Mouse (Mus musculus) MEL (cell line): ENCODE results near the gene Nol7. TPM values are rescaled to one million over a fixed set of nuclear protein-coding genes. Genes with fewer than 3 reads are reported as not detected.

ENCODE experiments used
- DNase-seq: peaks from one replicate; pipeline ENCODE4 v3.0.0; 2011; ENCODE audit warnings: low read depth, low spot score
- H3K27ac ChIP-seq: 2 replicates; pipeline ENCODE4 v1.5.1; 2012; ENCODE audit warnings: low read depth, mild to moderate bottlenecking, control low read depth, low read length, moderate library complexity; ENCODE audit not compliant: control insufficient read depth
- H3K27me3 ChIP-seq, 2 experiments: fragments of 150-350 bp in 1 of 2; sonication (generic) in 1 of 2; 2 replicates each; pipeline ENCODE4 v1.6.1; 2012; ENCODE audit warnings: low read length in 2 of 2, mild to moderate bottlenecking in 2 of 2, improper control_type of control experiment in 1 of 2, moderate library complexity in 1 of 2; ENCODE audit not compliant: insufficient read depth in 2 of 2, control insufficient read depth in 1 of 2
- H3K36me3 ChIP-seq, 2 experiments: 2 replicates each; pipeline ENCODE4 v1.6.1; 2012 to 2014; ENCODE audit warnings: low read length in 2 of 2, improper control_type of control experiment in 1 of 2, inconsistent platforms in 1 of 2, mild to moderate bottlenecking in 1 of 2; ENCODE audit not compliant: insufficient read depth in 2 of 2, control insufficient read depth in 1 of 2
- H3K4me1 ChIP-seq, 2 experiments: fragments of 150-350 bp in 1 of 2; sonication (generic) in 1 of 2; 2 replicates each; pipeline ENCODE4 v1.6.1; 2012; ENCODE audit warnings: low read length in 2 of 2, improper control_type of control experiment in 1 of 2, mild to moderate bottlenecking in 1 of 2; ENCODE audit not compliant: insufficient read depth in 2 of 2, control insufficient read depth in 1 of 2
- H3K4me3 ChIP-seq, 2 experiments: fragments of 150-350 bp in 1 of 2; sonication (generic) in 1 of 2; 2 replicates each; pipeline ENCODE4 v1.5.1; 2012; ENCODE audit warnings: low read depth in 2 of 2, low read length in 2 of 2, mild to moderate bottlenecking in 2 of 2, moderate library complexity in 2 of 2, control low read depth in 1 of 2, improper control_type of control experiment in 1 of 2; ENCODE audit not compliant: control insufficient read depth in 1 of 2, insufficient read depth in 1 of 2
- H3K79me2 ChIP-seq: 2 replicates; pipeline ENCODE4 v1.6.1; 2012; ENCODE audit warnings: mild to moderate bottlenecking, low read length, moderate library complexity; ENCODE audit not compliant: control insufficient read depth, poor library complexity, insufficient read depth
- H3K9ac ChIP-seq: 2 replicates; pipeline ENCODE4 v1.6.1; 2012; ENCODE audit warnings: low read depth, mild to moderate bottlenecking, control low read depth, low read length, moderate library complexity; ENCODE audit not compliant: control insufficient read depth, poor library complexity, severe bottlenecking
- H3K9me3 ChIP-seq: fragments of 150-350 bp; sonication (generic); replicated peaks from 2 replicates; pipeline ENCODE4 v1.6.1; 2012; ENCODE audit warnings: mild to moderate bottlenecking, low read length, improper control_type of control experiment, moderate library complexity; ENCODE audit not compliant: insufficient read depth
- BHLHE40 ChIP-seq: IDR thresholded peaks from 2 replicates; pipeline ENCODE4 v1.6.1; 2012; ENCODE audit warnings: low read depth, mild to moderate bottlenecking, inconsistent platforms, low read length, improper control_type of control experiment, borderline replicate concordance
- CHD2 ChIP-seq: IDR thresholded peaks from 2 replicates; pipeline ENCODE4 v1.6.1; 2011; ENCODE audit warnings: low read length, improper control_type of control experiment
- CTCF ChIP-seq, 3 experiments: IDR thresholded peaks in 2 of 3; conservative IDR thresholded peaks in 1 of 3; 2 replicates each; pipeline ENCODE4 v1.5.1; 2011 to 2012; ENCODE audit warnings: low read length in 3 of 3, low read depth in 2 of 3, mild to moderate bottlenecking in 2 of 3, improper control_type of control experiment in 1 of 3, inconsistent platforms in 1 of 3, mixed read lengths in 1 of 3, moderate library complexity in 1 of 3; ENCODE audit not compliant: control insufficient read depth in 1 of 3, insufficient read depth in 1 of 3, poor library complexity in 1 of 3, severe bottlenecking in 1 of 3
- EP300 ChIP-seq, 2 experiments: IDR thresholded peaks; 2 replicates each; pipeline ENCODE4 v1.6.1; 2011; ENCODE audit warnings: improper control_type of control experiment in 2 of 2, low read length in 2 of 2, low read depth in 1 of 2, mild to moderate bottlenecking in 1 of 2
- ETS1 ChIP-seq: IDR thresholded peaks from 2 replicates; pipeline ENCODE4 v1.6.1; 2012; ENCODE audit warnings: low read depth, mild to moderate bottlenecking, inconsistent platforms, low read length, improper control_type of control experiment, moderate library complexity
- GABPA ChIP-seq: IDR thresholded peaks from 2 replicates; pipeline ENCODE4 v1.6.1; 2012; ENCODE audit warnings: low read depth, mild to moderate bottlenecking, inconsistent platforms, low read length, improper control_type of control experiment, moderate library complexity
- HCFC1 ChIP-seq: IDR thresholded peaks from 2 replicates; pipeline ENCODE4 v1.6.1; 2012; ENCODE audit warnings: low read depth, mild to moderate bottlenecking, inconsistent platforms, low read length, improper control_type of control experiment, moderate library complexity
- JUND ChIP-seq: IDR thresholded peaks from 2 replicates; pipeline ENCODE4 v1.6.1; 2011; ENCODE audit warnings: low read depth, mild to moderate bottlenecking, improper control_type of control experiment, low read length
- MAZ ChIP-seq: IDR thresholded peaks from 2 replicates; pipeline ENCODE4 v1.6.1; 2012; ENCODE audit warnings: low read depth, mild to moderate bottlenecking, inconsistent platforms, low read length, improper control_type of control experiment
- MEF2A ChIP-seq: IDR thresholded peaks from 2 replicates; pipeline ENCODE4 v1.6.1; 2014; ENCODE audit warnings: low read depth, mild to moderate bottlenecking, inconsistent platforms, low read length, improper control_type of control experiment; ENCODE audit not compliant: poor library complexity, insufficient replicate concordance, severe bottlenecking; ENCODE audit errors: extremely low read depth
- MYB ChIP-seq: IDR thresholded peaks from 2 replicates; pipeline ENCODE4 v1.6.1; 2011; ENCODE audit warnings: mild to moderate bottlenecking, low read depth, low read length, improper control_type of control experiment
- NELFE ChIP-seq: IDR thresholded peaks from 2 replicates; pipeline ENCODE4 v1.6.1; 2011; ENCODE audit warnings: low read depth, low read length, improper control_type of control experiment
- POLR2A ChIP-seq, 2 experiments: IDR thresholded peaks; 2 replicates each; pipeline ENCODE4 v1.6.1; 2011 to 2012; ENCODE audit warnings: low read length in 2 of 2, mild to moderate bottlenecking in 2 of 2, control low read depth in 1 of 2, improper control_type of control experiment in 1 of 2, low read depth in 1 of 2, moderate library complexity in 1 of 2; ENCODE audit not compliant: control insufficient read depth in 1 of 2, insufficient read depth in 1 of 2, poor library complexity in 1 of 2
- POLR2AphosphoS2 ChIP-seq: IDR thresholded peaks from 2 replicates; pipeline ENCODE4 v1.6.1; 2011; ENCODE audit warnings: low read length, improper control_type of control experiment
- POLR2AphosphoS5 ChIP-seq: IDR thresholded peaks from 2 replicates; pipeline ENCODE4 v1.6.1; 2012; ENCODE audit warnings: low read depth, borderline replicate concordance, mild to moderate bottlenecking, inconsistent platforms, low read length, moderate library complexity, mixed read lengths
- SIN3A ChIP-seq: IDR thresholded peaks from 2 replicates; pipeline ENCODE4 v1.6.1; 2012; ENCODE audit warnings: low read length, improper control_type of control experiment, inconsistent platforms
- SMC3 ChIP-seq: IDR thresholded peaks from 2 replicates; pipeline ENCODE4 v1.6.1; 2011; ENCODE audit warnings: low read depth, low read length, improper control_type of control experiment
- TAL1 ChIP-seq: IDR thresholded peaks from 2 replicates; pipeline ENCODE4 v1.6.1; 2012; ENCODE audit warnings: mild to moderate bottlenecking, inconsistent platforms, low read length, moderate library complexity, mixed read lengths
- TCF12 ChIP-seq: IDR thresholded peaks from 2 replicates; pipeline ENCODE4 v1.6.1; 2014; ENCODE audit warnings: low read depth, mild to moderate bottlenecking, inconsistent platforms, low read length, improper control_type of control experiment, moderate library complexity
- USF1 ChIP-seq: IDR thresholded peaks from 2 replicates; pipeline ENCODE4 v1.6.1; 2014; ENCODE audit warnings: low read depth, mild to moderate bottlenecking, inconsistent platforms, low read length, improper control_type of control experiment, moderate library complexity
- ZC3H11A ChIP-seq: IDR thresholded peaks from 2 replicates; pipeline ENCODE4 v1.6.1; 2012; ENCODE audit warnings: low read depth, mild to moderate bottlenecking, inconsistent platforms, low read length, improper control_type of control experiment
- ZMIZ1 ChIP-seq: IDR thresholded peaks from 2 replicates; pipeline ENCODE4 v1.6.1; 2012; ENCODE audit warnings: low read depth, mild to moderate bottlenecking, inconsistent platforms, low read length, improper control_type of control experiment, moderate library complexity
- ZNF384 ChIP-seq: IDR thresholded peaks from 2 replicates; pipeline ENCODE4 v1.6.1; 2012; ENCODE audit warnings: low read depth, mild to moderate bottlenecking, inconsistent platforms, low read length, improper control_type of control experiment
- polyA plus RNA-seq, 2 experiments: library from polyadenylated mRNA; stranded (reverse) in 1 of 2; unstranded in 1 of 2; fragments of >175 nt in 1 of 2; fragments of >200 nt in 1 of 2; gene quantifications; 2 replicates each; pipeline versions ENCODE4 v1.2.1 to v1.2.4; 2012; ENCODE audit warnings: low replicate concordance in 2 of 2, low read depth in 1 of 2; ENCODE audit not compliant: insufficient read length in 2 of 2, insufficient read depth in 1 of 2, missing spikeins in 1 of 2
- total RNA-seq: library from RNA; depleted of rRNA; stranded (reverse); fragments of 300-350 nt; gene quantifications from 2 replicates; pipeline ENCODE4 v1.2.3, GENCODE M21; 2012

Nol7 gene
- total and polyA plus RNA-seq, 3 experiments = 157 to 253 (median 186) TPM

GRCm38 (mm10) chr13:43413611-43414010 is 15.4 kb downstream of the Nol7 start:
- DNase-seq = no peak
- Histone ChIP-seq H3K27me3 (no peaks in the 10 kb centered on the region), H3K4me3 (no peak overlapping the region)
- TF ChIP-seq MEF2A = no peak
- no peak for TF ChIP-seq ZNF384
- TF ChIP-seq GABPA = no peak
- no peak for TF ChIP-seq POLR2AphosphoS2
- TF ChIP-seq EP300 (IDR thresholded peaks at IDR 0.05; ENCODE audit: low read depth in 1 of 2, low read length in 2 of 2) = no peak
- no peak for TF ChIP-seq ETS1
- no peak for TF ChIP-seq USF1
- no peak for TF ChIP-seq ZC3H11A
- no peak for TF ChIP-seq POLR2AphosphoS5
- TF ChIP-seq CTCF (IDR thresholded peaks at IDR 0.05 in 2 of 3, conservative IDR thresholded peaks at IDR 0.05 in 1 of 3; ENCODE audit: control insufficient read depth in 1 of 3, insufficient read depth in 1 of 3, low read depth in 2 of 3, low read length in 3 of 3, poor library complexity in 1 of 3, severe bottlenecking in 1 of 3) = no peak
- TF ChIP-seq NELFE = no peak
- TF ChIP-seq CHD2 = no peak
- TF ChIP-seq TAL1 = no peak
- TF ChIP-seq MYB = no peak
- TF ChIP-seq BHLHE40 = no peak
- TF ChIP-seq, all 39 proteins: peak for 0
- Histone ChIP-seq H3K9me3 (no peaks in the 10 kb centered on the region), H3K9ac (no peak overlapping the region), H3K36me3 (peaks cover 0 to 20% of the 10 kb centered on the region in 2 experiments; a peak in 2 of 4 replicates), H3K27ac (no peak overlapping the region), H3K4me1 (no peaks in the 10 kb centered on the region), H3K79me2 (no peaks in the 10 kb centered on the region)

- no peaks in the 10 kb centered on the region for H3K79me2 ChIP-seq
- H3K27ac ChIP-seq = no peak overlapping the region
- no peak for DNase-seq
These were observed 17.1 kb downstream of the Nol7 start for GRCm38 (mm10) chr13:43415249-43415648.

More at GRCm38 (mm10) chr13:43415249-43415648, 17.1 kb downstream of the Nol7 start:
- no peak overlapping the region for H3K9ac ChIP-seq
- no peaks in the 10 kb centered on the region for H3K9me3 ChIP-seq
- no peaks in the 10 kb centered on the region for H3K4me1 ChIP-seq
- TF ChIP-seq HCFC1 (no peak), POLR2AphosphoS2 (no peak), POLR2AphosphoS5 (no peak), SMC3 (no peak), JUND (no peak), ZMIZ1 (no peak), USF1 (no peak), MAZ (no peak), TCF12 (no peak), TAL1 (no peak), GABPA (no peak), ZNF384 (no peak), SIN3A (no peak), POLR2A (IDR thresholded peaks at IDR 0.05; ENCODE audit: control insufficient read depth in 1 of 2, insufficient read depth in 1 of 2, low read depth in 1 of 2, low read length in 2 of 2, poor library complexity in 1 of 2) (no peak)
- TF ChIP-seq, all 39 proteins: peak for 0
- Histone ChIP-seq H3K4me3 (no peak overlapping the region), H3K27me3 (no peaks in the 10 kb centered on the region), H3K36me3 (peaks cover 0 to 23% of the 10 kb centered on the region in 2 experiments; a peak in 2 of 4 replicates)
